Mouse (Mus musculus) frontal cortex, postnatal 25 days (tissue): ENCODE results near the gene Trpc1.

Source experiments
- DNase-seq, 2 experiments: peaks; one replicate each; pipeline ENCODE4 v3.0.0; 2022; ENCODE audit warnings: low spot score in 2 of 2

The Trpc1 gene

GRCm38 (mm10) chr9:95697808-95698207 is 52.4 kb downstream of the Trpc1 start:
- DNase-seq: peak in 1 of 2 experiments; percentile 22

- DNase-seq: no peak
Measured at GRCm38 (mm10) chr9:95696581-95696980, 53.6 kb downstream of the Trpc1 start.

- DNase-seq: no peak
Measured at GRCm38 (mm10) chr9:95695023-95695422, 55.2 kb downstream of the Trpc1 start.

- no peak for DNase-seq
Measured at GRCm38 (mm10) chr9:95694526-95694925, 55.6 kb downstream of the Trpc1 start.

- DNase-seq: no peak
Measured at GRCm38 (mm10) chr9:95693528-95694100, 56.6 kb downstream of the Trpc1 start.

- no peak for DNase-seq
Measured at GRCm38 (mm10) chr9:95692823-95693222, 57.4 kb downstream of the Trpc1 start.

- no peak for DNase-seq
Measured at GRCm38 (mm10) chr9:95688064-95688463, 62.1 kb downstream of the Trpc1 start.

GRCm38 (mm10) chr9:95685660-95686440 is 64.3 kb downstream of the Trpc1 start:
- DNase-seq: no peak

- no peak for DNase-seq
Measured at GRCm38 (mm10) chr9:95680691-95681090, 69.5 kb downstream of the Trpc1 start.

- no peak for DNase-seq
Measured at GRCm38 (mm10) chr9:95679966-95680365, 70.2 kb downstream of the Trpc1 start.

- no peak for DNase-seq
Measured at GRCm38 (mm10) chr9:95676021-95676420, 74.2 kb downstream of the Trpc1 start.

GRCm38 (mm10) chr9:95675064-95675699 is 75.0 kb downstream of the Trpc1 start:
- no peak for DNase-seq

GRCm38 (mm10) chr9:95672760-95673159 is 77.4 kb downstream of the Trpc1 start:
- DNase-seq: no peak

GRCm38 (mm10) chr9:95672331-95672730 is 77.8 kb downstream of the Trpc1 start:
- DNase-seq: no peak

GRCm38 (mm10) chr9:95668306-95668705 is 81.9 kb downstream of the Trpc1 start:
- DNase-seq: no peak

GRCm38 (mm10) chr9:95667836-95668235 is 82.3 kb downstream of the Trpc1 start:
- DNase-seq: peak; percentile 9 to 19

- DNase-seq: no peak
Measured at GRCm38 (mm10) chr9:95665835-95666234, 84.3 kb downstream of the Trpc1 start.

GRCm38 (mm10) chr9:95664290-95664989 is 85.7 kb downstream of the Trpc1 start:
- DNase-seq: peak in 1 of 2 experiments; percentile 11

- DNase-seq: no peak
Measured at GRCm38 (mm10) chr9:95657941-95658340, 92.2 kb downstream of the Trpc1 start.
